Mouse (Mus musculus): Measurements from ENCODE around the gene Usp21. TPM values are rescaled to one million over a fixed set of nuclear protein-coding genes. Genes with fewer than 3 reads are reported as not detected.

The Usp21 gene
- polyA plus RNA-seq, 1 experiment from 2014 or later = 101 TPM

- Histone ChIP-seq H3K27me3 (ENCODE audit: insufficient read depth, low read length) (no peaks in the 10 kb centered on the region), H3K27ac (ENCODE audit: low read length) (no peak overlapping the region), H3K9me3 (ENCODE audit: low read length) (no peaks in the 10 kb centered on the region), H3K4me2 (replicated peaks; ENCODE audit: low read depth, low read length) (no peak overlapping the region), H3K36me3 (ENCODE audit: insufficient read depth, low read length) (peaks cover 12% of the 10 kb centered on the region), H3K4me3 (ENCODE audit: low read length) (no peak overlapping the region), H3K4me1 (ENCODE audit: insufficient read depth, low read length) (peaks cover 11% of the 10 kb centered on the region), H3K9ac (replicated peaks; ENCODE audit: low read length) (no peak overlapping the region)
- no peak for ATAC-seq (ENCODE audit: low FRiP score, low TSS enrichment)
- 90% methylated on average over 9 of the region's 9 CpGs for WGBS
These were observed 30.0 kb downstream of the Usp21 start for GRCm38 (mm10) chr1:171257781-171258180.

GRCm38 (mm10) chr1:171256937-171257548 lies 30.7 kb downstream of the Usp21 start:
- peaks cover 12% of the 10 kb centered on the region for H3K36me3 ChIP-seq (ENCODE audit: insufficient read depth, low read length)
- 71% methylated on average over 15 of the region's 15 CpGs for WGBS

GRCm38 (mm10) chr1:171256095-171256818 lies 31.5 kb downstream of the Usp21 start:
- Histone ChIP-seq H3K4me3 (ENCODE audit: low read length) (no peak overlapping the region), H3K4me2 (replicated peaks; ENCODE audit: low read depth, low read length) (no peak overlapping the region), H3K4me1 (ENCODE audit: insufficient read depth, low read length) (peaks cover 18% of the 10 kb centered on the region), H3K27ac (ENCODE audit: low read length) (no peak overlapping the region), H3K9ac (replicated peaks; ENCODE audit: low read length) (no peak overlapping the region), H3K27me3 (ENCODE audit: insufficient read depth, low read length) (no peaks in the 10 kb centered on the region), H3K36me3 (ENCODE audit: insufficient read depth, low read length) (peaks cover 12% of the 10 kb centered on the region), H3K9me3 (ENCODE audit: low read length) (no peaks in the 10 kb centered on the region)
- no peak for ATAC-seq (ENCODE audit: low FRiP score, low TSS enrichment)
- WGBS = 88% methylated on average over 24 of the region's 24 CpGs

More at GRCm38 (mm10) chr1:171256937-171257548, 30.7 kb downstream of the Usp21 start:
- H3K4me1 ChIP-seq (ENCODE audit: insufficient read depth, low read length) = peaks cover 13% of the 10 kb centered on the region
- ATAC-seq (ENCODE audit: low FRiP score, low TSS enrichment) = no peak
- H3K4me2 ChIP-seq (replicated peaks; ENCODE audit: low read depth, low read length) = no peak overlapping the region
- no peaks in the 10 kb centered on the region for H3K9me3 ChIP-seq (ENCODE audit: low read length)
- no peak overlapping the region for H3K9ac ChIP-seq (replicated peaks; ENCODE audit: low read length)
- no peak overlapping the region for H3K27ac ChIP-seq (ENCODE audit: low read length)
- H3K4me3 ChIP-seq (ENCODE audit: low read length) = no peak overlapping the region
- no peaks in the 10 kb centered on the region for H3K27me3 ChIP-seq (ENCODE audit: insufficient read depth, low read length)

- no peak for ATAC-seq (ENCODE audit: low FRiP score, low TSS enrichment)
These were observed 35.4 kb downstream of the Usp21 start for GRCm38 (mm10) chr1:171252415-171252814.

GRCm38 (mm10) chr1:171251594-171252324 lies 36.0 kb downstream of the Usp21 start:
- no peaks in the 10 kb centered on the region for H3K9me3 ChIP-seq (ENCODE audit: low read length)
- peaks cover 3% of the 10 kb centered on the region for H3K36me3 ChIP-seq (ENCODE audit: insufficient read depth, low read length)
- ATAC-seq (ENCODE audit: low FRiP score, low TSS enrichment) = peak; percentile 36
- H3K27me3 ChIP-seq (ENCODE audit: insufficient read depth, low read length) = no peaks in the 10 kb centered on the region
- WGBS = 5% methylated on average over 13 of the region's 13 CpGs
- H3K4me1 ChIP-seq (ENCODE audit: insufficient read depth, low read length) = peaks cover 55% of the 10 kb centered on the region
- peak overlapping the region; percentile 70 for H3K9ac ChIP-seq (replicated peaks; ENCODE audit: low read length)
- peak overlapping the region; percentile 45 for H3K4me3 ChIP-seq (ENCODE audit: low read length)
- peak overlapping the region; percentile 62 for H3K4me2 ChIP-seq (replicated peaks; ENCODE audit: low read depth, low read length)
- H3K27ac ChIP-seq (ENCODE audit: low read length) = peak overlapping the region; percentile 89

More at GRCm38 (mm10) chr1:171252415-171252814, 35.4 kb downstream of the Usp21 start:
- Histone ChIP-seq H3K4me1 (ENCODE audit: insufficient read depth, low read length) (peaks cover 54% of the 10 kb centered on the region), H3K9ac (replicated peaks; ENCODE audit: low read length) (peak overlapping the region; percentile 70), H3K9me3 (ENCODE audit: low read length) (no peaks in the 10 kb centered on the region), H3K27ac (ENCODE audit: low read length) (peak overlapping the region; percentile 89), H3K36me3 (ENCODE audit: insufficient read depth, low read length) (peaks cover 3% of the 10 kb centered on the region), H3K4me3 (ENCODE audit: low read length) (peak overlapping the region; percentile 45), H3K4me2 (replicated peaks; ENCODE audit: low read depth, low read length) (peak overlapping the region; percentile 62), H3K27me3 (ENCODE audit: insufficient read depth, low read length) (no peaks in the 10 kb centered on the region)
- 41% methylated on average over 17 of the region's 17 CpGs for WGBS

- H3K4me2 ChIP-seq (replicated peaks; ENCODE audit: low read depth, low read length) = peak within 1 kb of the TSS; percentile 62
- ATAC-seq (ENCODE audit: low FRiP score, low TSS enrichment) = no peak
These were observed 36.9 kb downstream of the Usp21 start, which contains the start of gene Ndufs2 for GRCm38 (mm10) chr1:171250680-171251593. Gene Ndufs2, minus strand, starts transcription at chr1:171251388.

GRCm38 (mm10) chr1:171249913-171250600 lies 37.7 kb downstream of the Usp21 start, which contains the start of gene Adamts4:
Gene Adamts4, plus strand, starts transcription at chr1:171250421.
- H3K27ac ChIP-seq (ENCODE audit: low read length) = peak within 1 kb of the TSS; percentile 95
- H3K4me2 ChIP-seq (replicated peaks; ENCODE audit: low read depth, low read length) = peak within 1 kb of the TSS; percentile 62
- H3K4me1 ChIP-seq (ENCODE audit: insufficient read depth, low read length) = peaks cover 65% of the 10 kb centered on the region
- H3K9me3 ChIP-seq (ENCODE audit: low read length) = no peaks in the 10 kb centered on the region
- peak within 1 kb of the TSS; percentile 70 for H3K9ac ChIP-seq (replicated peaks; ENCODE audit: low read length)
- WGBS = 19% methylated on average over 5 of the region's 5 CpGs
- H3K4me3 ChIP-seq (ENCODE audit: low read length) = peak within 1 kb of the TSS; percentile 45
- no peaks in the 10 kb centered on the region for H3K27me3 ChIP-seq (ENCODE audit: insufficient read depth, low read length)
- no peak for ATAC-seq (ENCODE audit: low FRiP score, low TSS enrichment)
- H3K36me3 ChIP-seq (ENCODE audit: insufficient read depth, low read length) = peaks cover 8% of the 10 kb centered on the region

More at GRCm38 (mm10) chr1:171250680-171251593, 36.9 kb downstream of the Usp21 start, which contains the start of gene Ndufs2:
- Histone ChIP-seq H3K9me3 (ENCODE audit: low read length) (no peaks in the 10 kb centered on the region), H3K27me3 (ENCODE audit: insufficient read depth, low read length) (no peaks in the 10 kb centered on the region), H3K36me3 (ENCODE audit: insufficient read depth, low read length) (peaks cover 3% of the 10 kb centered on the region), H3K27ac (ENCODE audit: low read length) (peak within 1 kb of the TSS; percentile 89), H3K9ac (replicated peaks; ENCODE audit: low read length) (peak within 1 kb of the TSS; percentile 70), H3K4me3 (ENCODE audit: low read length) (peak within 1 kb of the TSS; percentile 45), H3K4me1 (ENCODE audit: insufficient read depth, low read length) (peaks cover 59% of the 10 kb centered on the region)
- 9% methylated on average over 24 of the region's 26 CpGs for WGBS

- 35% methylated on average over 3 of the region's 3 CpGs for WGBS
- Histone ChIP-seq H3K4me1 (ENCODE audit: insufficient read depth, low read length) (peaks cover 65% of the 10 kb centered on the region), H3K4me3 (ENCODE audit: low read length) (no peak overlapping the region), H3K27me3 (ENCODE audit: insufficient read depth, low read length) (no peaks in the 10 kb centered on the region), H3K4me2 (replicated peaks; ENCODE audit: low read depth, low read length) (no peak overlapping the region), H3K36me3 (ENCODE audit: insufficient read depth, low read length) (peaks cover 17% of the 10 kb centered on the region), H3K9ac (replicated peaks; ENCODE audit: low read length) (no peak overlapping the region), H3K9me3 (ENCODE audit: low read length) (no peaks in the 10 kb centered on the region), H3K27ac (ENCODE audit: low read length) (peak overlapping the region; percentile 95)
- ATAC-seq (ENCODE audit: low FRiP score, low TSS enrichment) = no peak
These were observed 39.2 kb downstream of the Usp21 start for GRCm38 (mm10) chr1:171248386-171249226.
